Mouse (Mus musculus): ENCODE measurements around the gene U90926. TPM values are rescaled to one million over a fixed set of nuclear protein-coding genes. Genes with fewer than 3 reads are reported as not detected.

U90926 gene
- not detected in 2 replicates for polyA plus RNA-seq (2012; rRNA removed)

- Histone ChIP-seq H3K36me3 (ENCODE audit: control insufficient read depth, insufficient read depth, low read length) (no peaks in the 10 kb centered on the region), H3K4me3 (ENCODE audit: low read depth, low read length) (no peak within 1 kb of the TSS), H3K27ac (ENCODE audit: insufficient read depth, low read depth, low read length) (no peak within 1 kb of the TSS), H3K27me3 (ENCODE audit: control insufficient read depth, insufficient read depth, low read length) (no peaks in the 10 kb centered on the region), H3K4me1 (ENCODE audit: control insufficient read depth, insufficient read depth, insufficient read length, low read length) (peaks cover 4% of the 10 kb centered on the region; the same call in 1 of the 2 replicates)
- 85% methylated on average over 4 of the region's 4 CpGs for WGBS
- TF ChIP-seq CTCF (IDR thresholded peaks at IDR 0.05; ENCODE audit: extremely low read depth, insufficient read length, insufficient replicate concordance, low read depth, low read length) = no peak
- no peak for TF ChIP-seq POLR2A (IDR thresholded peaks at IDR 0.05; ENCODE audit: low read depth, low read length)
Observed at GRCm38 (mm10) chr5:92215308-92215707, at the start of gene U90926. Gene U90926 (minus strand): TSS chr5:92215408.

GRCm38 (mm10) chr5:92263761-92264359 lies 48.7 kb upstream of the U90926 start:
- Histone ChIP-seq H3K27ac (ENCODE audit: insufficient read depth, low read depth, low read length) (no peak overlapping the region), H3K4me1 (ENCODE audit: control insufficient read depth, insufficient read depth, insufficient read length, low read length) (peaks cover 2% of the 10 kb centered on the region; the same call in 1 of the 2 replicates), H3K27me3 (ENCODE audit: control insufficient read depth, insufficient read depth, low read length) (no peaks in the 10 kb centered on the region), H3K36me3 (ENCODE audit: control insufficient read depth, insufficient read depth, low read length) (peaks cover 52% of the 10 kb centered on the region), H3K4me3 (ENCODE audit: low read depth, low read length) (no peak overlapping the region)
- TF ChIP-seq CTCF (IDR thresholded peaks at IDR 0.05; ENCODE audit: extremely low read depth, insufficient read length, insufficient replicate concordance, low read depth, low read length) (no peak), POLR2A (IDR thresholded peaks at IDR 0.05; ENCODE audit: low read depth, low read length) (no peak)
- WGBS = 56% methylated on average over 4 of the region's 4 CpGs

- Histone ChIP-seq H3K4me3 (ENCODE audit: low read depth, low read length) (no peak overlapping the region), H3K27me3 (ENCODE audit: control insufficient read depth, insufficient read depth, low read length) (no peaks in the 10 kb centered on the region), H3K4me1 (ENCODE audit: control insufficient read depth, insufficient read depth, insufficient read length, low read length) (peaks cover 2% of the 10 kb centered on the region; the same call in 1 of the 2 replicates), H3K27ac (ENCODE audit: insufficient read depth, low read depth, low read length) (no peak overlapping the region), H3K36me3 (ENCODE audit: control insufficient read depth, insufficient read depth, low read length) (peaks cover 49% of the 10 kb centered on the region)
- 87% methylated on average over 8 of the region's 8 CpGs for WGBS
- TF ChIP-seq POLR2A (IDR thresholded peaks at IDR 0.05; ENCODE audit: low read depth, low read length) (no peak), CTCF (IDR thresholded peaks at IDR 0.05; ENCODE audit: extremely low read depth, insufficient read length, insufficient replicate concordance, low read depth, low read length) (no peak)
Observed at GRCm38 (mm10) chr5:92262646-92263045, 47.4 kb upstream of the U90926 start.

GRCm38 (mm10) chr5:92256218-92256617 lies 41.0 kb upstream of the U90926 start, which contains the start of gene Ppef2:
Gene Ppef2 (minus strand): TSS chr5:92256278.
- WGBS = 67% methylated on average over 6 of the region's 6 CpGs

GRCm38 (mm10) chr5:92254476-92254875 lies 39.3 kb upstream of the U90926 start:
- Histone ChIP-seq H3K27me3 (ENCODE audit: control insufficient read depth, insufficient read depth, low read length) (no peaks in the 10 kb centered on the region; the same call in 1 of the 2 replicates), H3K36me3 (ENCODE audit: control insufficient read depth, insufficient read depth, low read length) (peaks cover 10% of the 10 kb centered on the region), H3K4me1 (ENCODE audit: control insufficient read depth, insufficient read depth, insufficient read length, low read length) (no peaks in the 10 kb centered on the region), H3K4me3 (ENCODE audit: low read depth, low read length) (no peak overlapping the region), H3K27ac (ENCODE audit: insufficient read depth, low read depth, low read length) (no peak overlapping the region)
- TF ChIP-seq POLR2A (IDR thresholded peaks at IDR 0.05; ENCODE audit: low read depth, low read length) = no peak
- TF ChIP-seq CTCF (IDR thresholded peaks at IDR 0.05; ENCODE audit: extremely low read depth, insufficient read length, insufficient replicate concordance, low read depth, low read length) = no peak
- WGBS = 51% methylated on average over 6 of the region's 6 CpGs

More at GRCm38 (mm10) chr5:92256218-92256617, 41.0 kb upstream of the U90926 start, which contains the start of gene Ppef2:
- Histone ChIP-seq H3K4me3 (ENCODE audit: low read depth, low read length) (no peak within 1 kb of the TSS), H3K27me3 (ENCODE audit: control insufficient read depth, insufficient read depth, low read length) (no peaks in the 10 kb centered on the region; the same call in 1 of the 2 replicates), H3K27ac (ENCODE audit: insufficient read depth, low read depth, low read length) (no peak within 1 kb of the TSS), H3K4me1 (ENCODE audit: control insufficient read depth, insufficient read depth, insufficient read length, low read length) (no peaks in the 10 kb centered on the region), H3K36me3 (ENCODE audit: control insufficient read depth, insufficient read depth, low read length) (peaks cover 20% of the 10 kb centered on the region)
- TF ChIP-seq CTCF (IDR thresholded peaks at IDR 0.05; ENCODE audit: extremely low read depth, insufficient read length, insufficient replicate concordance, low read depth, low read length) (no peak), POLR2A (IDR thresholded peaks at IDR 0.05; ENCODE audit: low read depth, low read length) (no peak)

- no peak overlapping the region for H3K4me3 ChIP-seq (ENCODE audit: low read depth, low read length)
- no peaks in the 10 kb centered on the region for H3K36me3 ChIP-seq (ENCODE audit: control insufficient read depth, insufficient read depth, low read length)
- no peaks in the 10 kb centered on the region; the same call in 1 of the 2 replicates for H3K27me3 ChIP-seq (ENCODE audit: control insufficient read depth, insufficient read depth, low read length)
- H3K4me1 ChIP-seq (ENCODE audit: control insufficient read depth, insufficient read depth, insufficient read length, low read length) = peaks cover 4% of the 10 kb centered on the region; the same call in 1 of the 2 replicates
- 31% methylated on average over 18 of the region's 18 CpGs for WGBS
- no peak for TF ChIP-seq POLR2A (IDR thresholded peaks at IDR 0.05; ENCODE audit: low read depth, low read length)
- no peak for TF ChIP-seq CTCF (IDR thresholded peaks at IDR 0.05; ENCODE audit: extremely low read depth, insufficient read length, insufficient replicate concordance, low read depth, low read length)
- H3K27ac ChIP-seq (ENCODE audit: insufficient read depth, low read depth, low read length) = no peak overlapping the region
Observed at GRCm38 (mm10) chr5:92252797-92253343, 37.7 kb upstream of the U90926 start.

- no peak for TF ChIP-seq CTCF (IDR thresholded peaks at IDR 0.05; ENCODE audit: extremely low read depth, insufficient read length, insufficient replicate concordance, low read depth, low read length)
- no peak for TF ChIP-seq POLR2A (IDR thresholded peaks at IDR 0.05; ENCODE audit: low read depth, low read length)
- 96% methylated on average over 6 of the region's 6 CpGs for WGBS
- no peaks in the 10 kb centered on the region; the same call in 1 of the 2 replicates for H3K27me3 ChIP-seq (ENCODE audit: control insufficient read depth, insufficient read depth, low read length)
Observed at GRCm38 (mm10) chr5:92252031-92252430, 36.8 kb upstream of the U90926 start.

More at GRCm38 (mm10) chr5:92252031-92252430, 36.8 kb upstream of the U90926 start:
- no peaks in the 10 kb centered on the region for H3K36me3 ChIP-seq (ENCODE audit: control insufficient read depth, insufficient read depth, low read length)
- peaks cover 4% of the 10 kb centered on the region; the same call in 1 of the 2 replicates for H3K4me1 ChIP-seq (ENCODE audit: control insufficient read depth, insufficient read depth, insufficient read length, low read length)
- no peak overlapping the region for H3K27ac ChIP-seq (ENCODE audit: insufficient read depth, low read depth, low read length)
- no peak overlapping the region for H3K4me3 ChIP-seq (ENCODE audit: low read depth, low read length)

Measured in small intestine, adult 2 months (tissue).